Mouse (Mus musculus) forebrain, postnatal 0 days (tissue): ENCODE measurements around the gene Adprh. TPM values are rescaled to one million over a fixed set of nuclear protein-coding genes. Genes with fewer than 3 reads are reported as not detected.

Source experiments
- ATAC-seq: fragments of 200-750 bp; cut with Nextera tagmentation; 2 replicates; pipeline ENCODE4 v1.8.0; 2017; ENCODE audit warnings: mild to moderate bottlenecking, moderate library complexity
- DNase-seq: peaks from one replicate; pipeline ENCODE4 v3.0.0-alpha.2; 2015
- H3K27ac ChIP-seq: fragments of 300-500 bp; sonication (generic); 2 replicates; pipeline ENCODE4 v1.5.1; 2014; ENCODE audit warnings: low read depth, mild to moderate bottlenecking, antibody characterized with exemption, low read length, moderate library complexity, mixed read lengths
- H3K27me3 ChIP-seq: fragments of 300-500 bp; sonication (generic); 2 replicates; pipeline ENCODE4 v1.6.1; 2014; ENCODE audit warnings: mild to moderate bottlenecking, low read length, mixed read lengths; ENCODE audit not compliant: insufficient read depth
- H3K36me3 ChIP-seq: fragments of 300-500 bp; sonication (generic); 2 replicates; pipeline ENCODE4 v1.6.1; 2014; ENCODE audit warnings: mild to moderate bottlenecking, moderate library complexity; ENCODE audit not compliant: insufficient read depth
- H3K4me1 ChIP-seq: fragments of 300-500 bp; sonication (generic); 2 replicates; pipeline ENCODE4 v1.6.1; 2014; ENCODE audit warnings: antibody characterized with exemption; ENCODE audit not compliant: insufficient read depth
- H3K4me2 ChIP-seq: fragments of 300-500 bp; sonication (generic); 2 replicates; pipeline ENCODE4 v1.6.1; 2014; ENCODE audit warnings: low read depth, mild to moderate bottlenecking, moderate library complexity
- H3K4me3 ChIP-seq: fragments of 300-500 bp; sonication (generic); 2 replicates; pipeline ENCODE4 v1.5.1; 2014; ENCODE audit warnings: low read depth, low read length, mixed read lengths
- H3K9ac ChIP-seq: fragments of 300-500 bp; sonication (generic); 2 replicates; pipeline ENCODE4 v1.6.1; 2014; ENCODE audit warnings: mild to moderate bottlenecking
- H3K9me3 ChIP-seq: fragments of 300-500 bp; sonication (generic); 2 replicates; pipeline ENCODE4 v1.6.1; 2016; ENCODE audit warnings: low read length
- CTCF ChIP-seq: sonication (generic); IDR thresholded peaks from 2 replicates; pipeline ENCODE4 v1.5.1; 2016; ENCODE audit warnings: antibody characterized with exemption, control low read depth, low read depth
- WGBS: fragments of 180-500 bp; shearing (Covaris S2); extraction: QIAGEN DNeasy Blood & Tissue Kit; methylation state at CpG from one replicate; pipeline ENCODE4 v1.1.7; 2014; 5-methylcytosine and 5-hydroxymethylcytosine counted together
- polyA plus RNA-seq: library from polyadenylated mRNA; unstranded; fragments of >200 nt; fragmentation: Nextera tagmentation; extraction: Ambion mirVana; gene quantifications from 2 replicates; pipeline ENCODE4 v1.2.1, GENCODE M21; 2015
- total RNA-seq: library from RNA; depleted of rRNA; stranded (reverse); fragments of >200 nt; gene quantifications from 2 replicates; pipeline ENCODE4 v1.2.3, GENCODE M21; 2014

The Adprh gene
- total and polyA plus RNA-seq, 2 experiments from 2014 or later, result 40.8 to 134 TPM

GRCm38 (mm10) chr16:38455511-38456418 lies 3.3 kb upstream of the Adprh start, which contains the start of gene Cd80:
Cd80 (plus strand) TSS chr16:38455561.
- no peak for TF ChIP-seq CTCF
- Histone ChIP-seq H3K4me2 (no peak within 1 kb of the TSS), H3K4me3 (no peak within 1 kb of the TSS), H3K27me3 (no peaks in the 10 kb centered on the region), H3K9ac (no peak within 1 kb of the TSS), H3K4me1 (peaks cover 7% of the 10 kb centered on the region; the same call in 1 of the 2 replicates), H3K9me3 (no peaks in the 10 kb centered on the region), H3K27ac (no peak within 1 kb of the TSS), H3K36me3 (no peaks in the 10 kb centered on the region)
- WGBS, result 74% methylated on average over 17 of the region's 17 CpGs
- no peak for ATAC-seq
- DNase-seq, result no peak

DNA sequence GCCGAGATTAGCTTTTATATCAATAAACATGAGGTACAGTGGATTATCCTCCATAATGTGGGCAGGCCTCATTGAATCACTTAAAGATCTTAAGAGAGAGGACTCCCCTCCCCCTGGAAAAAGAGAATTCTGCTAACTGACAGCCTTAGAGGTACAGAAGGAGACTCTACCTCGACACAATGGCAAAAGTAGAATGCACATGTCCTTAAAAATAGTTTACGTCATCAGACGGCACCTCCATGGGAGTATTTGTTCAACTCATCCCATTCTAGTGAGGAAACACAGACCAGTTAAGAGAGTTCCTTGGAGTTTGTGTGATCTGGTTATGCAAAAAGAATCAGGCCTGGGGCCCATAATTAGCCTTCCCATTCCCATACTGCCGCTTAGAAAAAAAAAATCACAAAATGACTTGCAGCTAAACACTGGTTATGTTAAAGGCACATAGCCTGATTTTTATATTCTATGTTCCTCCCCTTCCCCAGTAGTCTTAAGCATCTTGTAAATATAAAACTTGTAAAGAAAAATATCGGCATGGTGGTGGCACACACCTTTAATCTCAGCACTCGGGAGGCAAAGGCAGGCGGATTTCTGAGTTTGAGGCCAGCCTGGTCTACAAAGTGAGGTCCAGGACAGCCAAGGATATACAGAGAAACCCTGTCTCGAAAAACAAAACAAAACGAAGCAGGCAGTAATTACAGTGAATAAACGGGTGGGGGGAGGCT lies 2.2 kb upstream of the Adprh start:
- no peak overlapping the region for H3K4me3 ChIP-seq
- TF ChIP-seq CTCF, result no peak
- no peak overlapping the region for H3K27ac ChIP-seq
- H3K27me3 ChIP-seq, result no peaks in the 10 kb centered on the region
- H3K4me2 ChIP-seq, result no peak overlapping the region
- H3K36me3 ChIP-seq, result peaks cover 5% of the 10 kb centered on the region; the same call in 1 of the 2 replicates
- no peaks in the 10 kb centered on the region for H3K9me3 ChIP-seq
- ATAC-seq (no peak), DNase-seq (no peak)
- no peak overlapping the region for H3K9ac ChIP-seq
- WGBS, result 75% methylated on average over 11 of the region's 11 CpGs
- H3K4me1 ChIP-seq, result peaks cover 7% of the 10 kb centered on the region; the same call in 1 of the 2 replicates

GRCm38 (mm10) chr16:38453952-38454351 lies 1.4 kb upstream of the Adprh start:
- 89% methylated on average over 4 of the region's 4 CpGs for WGBS
- Histone ChIP-seq H3K27ac (no peak overlapping the region), H3K4me1 (peaks cover 7% of the 10 kb centered on the region; the same call in 1 of the 2 replicates), H3K4me2 (no peak overlapping the region), H3K36me3 (peaks cover 7% of the 10 kb centered on the region; the same call in 1 of the 2 replicates), H3K27me3 (no peaks in the 10 kb centered on the region), H3K9me3 (no peaks in the 10 kb centered on the region), H3K4me3 (no peak overlapping the region), H3K9ac (no peak overlapping the region)
- ATAC-seq, result no peak
- TF ChIP-seq CTCF, result no peak
- DNase-seq, result no peak

GRCm38 (mm10) chr16:38453203-38453553 lies 675 bp upstream of the Adprh start:
- peak overlapping the region; percentile 94 for H3K9ac ChIP-seq
- peak overlapping the region; percentile 77 for H3K4me3 ChIP-seq
- TF ChIP-seq CTCF, result no peak
- H3K4me2 ChIP-seq, result peak overlapping the region; percentile 81
- no peaks in the 10 kb centered on the region for H3K9me3 ChIP-seq
- DNase-seq (no peak), ATAC-seq (no peak)
- peaks cover 13% of the 10 kb centered on the region for H3K36me3 ChIP-seq
- H3K27me3 ChIP-seq, result no peaks in the 10 kb centered on the region
- H3K4me1 ChIP-seq, result peaks cover 7% of the 10 kb centered on the region; the same call in 1 of the 2 replicates
- peak overlapping the region; percentile 89 for H3K27ac ChIP-seq
- WGBS, result 24% methylated on average over 3 of the region's 3 CpGs

DNA sequence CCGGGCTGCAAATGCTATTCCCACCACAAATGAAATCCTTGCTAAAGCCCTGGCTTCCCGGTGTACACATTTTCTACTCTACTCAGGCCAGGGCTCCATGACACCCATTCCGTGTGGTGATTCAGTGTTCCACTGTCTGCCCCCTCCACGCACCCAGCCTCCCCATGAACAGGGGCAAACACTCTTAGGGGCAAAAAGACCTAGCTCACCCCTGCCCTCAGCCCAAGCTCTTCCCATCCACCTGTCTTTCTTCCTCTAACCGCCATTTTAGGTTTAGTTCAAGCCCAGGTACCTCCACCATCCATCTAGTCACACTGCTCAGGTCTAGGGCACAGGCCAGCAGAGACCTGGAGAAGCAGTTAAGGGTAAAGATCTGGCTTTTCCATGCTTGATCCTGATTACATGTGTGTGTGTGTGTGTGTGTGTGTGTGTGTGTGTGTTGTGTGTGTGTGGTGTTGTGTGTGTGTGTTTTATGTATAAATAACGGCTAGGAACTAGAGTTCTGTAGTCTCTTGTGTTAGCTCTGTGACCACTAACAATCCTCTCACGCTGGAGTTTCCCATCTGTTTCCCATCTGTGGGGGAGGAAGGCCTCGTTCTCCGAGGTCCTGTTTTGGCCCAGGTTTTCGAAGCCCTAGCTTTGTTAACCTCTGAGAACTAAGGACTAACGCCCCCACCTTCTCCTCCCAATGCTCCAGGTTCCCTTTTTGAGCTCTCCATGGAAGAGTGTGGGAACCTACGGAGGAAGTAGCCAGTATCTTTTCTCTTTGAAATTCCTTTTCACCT lies 890 bp downstream of the Adprh start:
- Histone ChIP-seq H3K27me3 (no peaks in the 10 kb centered on the region), H3K9ac (peak overlapping the region; percentile 94), H3K4me3 (peak overlapping the region; percentile 77), H3K27ac (peak overlapping the region; percentile 89), H3K36me3 (peaks cover 25% of the 10 kb centered on the region), H3K4me1 (peaks cover 7% of the 10 kb centered on the region; the same call in 1 of the 2 replicates), H3K4me2 (peak overlapping the region; percentile 81), H3K9me3 (no peaks in the 10 kb centered on the region)
- DNase-seq, result no peak
- TF ChIP-seq CTCF, result no peak
- ATAC-seq, result no peak
- 42% methylated on average over 12 of the region's 12 CpGs for WGBS

DNA sequence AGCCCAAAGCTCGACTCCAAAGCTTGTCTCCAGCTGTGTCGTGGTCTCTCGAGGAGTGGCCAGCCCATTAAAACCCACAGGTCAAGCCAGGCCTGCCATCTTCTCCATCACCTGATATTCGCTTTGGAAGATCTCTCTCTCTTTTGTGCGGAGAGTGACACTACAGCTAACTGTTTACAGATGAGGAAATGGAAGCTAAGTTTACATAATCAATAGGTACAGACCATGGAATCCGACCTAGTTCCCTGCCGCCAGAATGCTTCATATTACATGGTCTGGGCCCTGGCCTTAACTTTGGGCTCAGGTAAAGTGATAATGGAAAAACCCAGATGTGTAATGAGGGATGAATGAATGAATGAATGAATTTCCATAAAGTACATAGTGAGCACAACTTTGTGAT lies 1.8 kb downstream of the Adprh start:
- no peak for TF ChIP-seq CTCF
- 95% methylated on average over 7 of the region's 7 CpGs for WGBS
- no peak for DNase-seq

More for the DNA sequence above, 1.8 kb downstream of the Adprh start:
- no peaks in the 10 kb centered on the region for H3K9me3 ChIP-seq
- no peaks in the 10 kb centered on the region for H3K27me3 ChIP-seq
- no peak overlapping the region for H3K4me3 ChIP-seq
- no peak overlapping the region for H3K4me2 ChIP-seq
- H3K4me1 ChIP-seq, result peaks cover 7% of the 10 kb centered on the region; the same call in 1 of the 2 replicates
- no peak overlapping the region for H3K9ac ChIP-seq
- peaks cover 32% of the 10 kb centered on the region for H3K36me3 ChIP-seq
- ATAC-seq, result no peak
- no peak overlapping the region for H3K27ac ChIP-seq
